Mouse (Mus musculus) liver (tissue): ENCODE data around the gene Dnttip1.
A peak's percentile ranks its signal among the peaks of the same experiment; 100 is the strongest.

Experiments used
- DNase-seq: peaks from one replicate; pipeline ENCODE4 v3.0.0-alpha.2; 2020; ENCODE audit warnings: mixed read lengths

The Dnttip1 gene

GRCm38 (mm10) chr2:164813557-164813956 is 67.8 kb downstream of the Dnttip1 start:
- DNase-seq = no peak

GRCm38 (mm10) chr2:164815348-164815747 is 69.6 kb downstream of the Dnttip1 start:
- no peak for DNase-seq

- peak; percentile 61 for DNase-seq
Measured at GRCm38 (mm10) chr2:164815821-164816220, 70.0 kb downstream of the Dnttip1 start.

- DNase-seq = no peak
Measured at GRCm38 (mm10) chr2:164817206-164817605, 71.4 kb downstream of the Dnttip1 start.

- no peak for DNase-seq
Measured at GRCm38 (mm10) chr2:164817703-164818102, 71.9 kb downstream of the Dnttip1 start.
